In genomic region chr14:54426003-54426688, GRCm38 (mm10) we compare ENCODE assay signal across 8 mouse cellular contexts. TPM values are rescaled to one million over a fixed set of nuclear protein-coding genes. Genes with fewer than 3 reads are reported as not detected.
A peak's percentile ranks its signal among the peaks of the same experiment; 100 is the strongest.
DNase-seq lines count a peak whose midpoint lies in the region; ATAC-seq and TF ChIP-seq lines count a peak whose summit lies in the region.

No protein-coding gene starts in this region.

- peak overlapping the region; percentile 80 for H3K27ac ChIP-seq in liver, adult 2 months (replicated peaks; ENCODE audit: insufficient read depth, low read depth, low read length)
- peak overlapping the region; percentile 90 for H3K27ac ChIP-seq in embryonic facial prominence, embryonic 12.5 days
- peak overlapping the region; percentile 71 for H3K27ac ChIP-seq in intestine, embryonic 16.5 days (ENCODE audit: low read length)
- peak overlapping the region; percentile 93 for H3K27ac ChIP-seq in neural tube, embryonic 13.5 days (replicated peaks)

- no peaks in the 10 kb centered on the region for H3K27me3 ChIP-seq in liver, adult 2 months (ENCODE audit: control insufficient read depth, insufficient read depth, low read length)
- H3K27me3 ChIP-seq in embryonic facial prominence, embryonic 12.5 days: no peaks in the 10 kb centered on the region
- H3K27me3 ChIP-seq in intestine, embryonic 16.5 days (replicated peaks; ENCODE audit: control insufficient read depth, insufficient read depth, low read length): no peaks in the 10 kb centered on the region
- peaks cover 3% of the 10 kb centered on the region for H3K27me3 ChIP-seq in neural tube, embryonic 13.5 days

- peaks cover 5% of the 10 kb centered on the region; the same call in 1 of the 2 replicates for H3K79me2 ChIP-seq in liver, adult 2 months (ENCODE audit: control insufficient read depth, insufficient read depth, low read length)

- no peaks in the 10 kb centered on the region; the same call in 1 of the 2 replicates for H3K36me3 ChIP-seq in liver, adult 2 months (ENCODE audit: control insufficient read depth, insufficient read depth, low read length)
- H3K36me3 ChIP-seq in embryonic facial prominence, embryonic 12.5 days: peaks cover 9% of the 10 kb centered on the region; the same call in 1 of the 2 replicates
- H3K36me3 ChIP-seq in intestine, embryonic 16.5 days (ENCODE audit: control insufficient read depth, insufficient read depth, low read length): no peaks in the 10 kb centered on the region; the same call in 1 of the 2 replicates
- peaks cover 11% of the 10 kb centered on the region; the same call in 1 of the 2 replicates for H3K36me3 ChIP-seq in neural tube, embryonic 13.5 days

- ATAC-seq in embryonic facial prominence, embryonic 12.5 days (ENCODE audit: insufficient number of reproducible peaks, insufficient read depth, low FRiP score, low TSS enrichment): no peak
- ATAC-seq in intestine, embryonic 16.5 days: no peak
- peak; percentile 38 for ATAC-seq in neural tube, embryonic 13.5 days (ENCODE audit: low read depth)

- TF ChIP-seq CTCF in liver, adult 2 months (IDR thresholded peaks at IDR 0.05; ENCODE audit: low read depth, low read length): no peak

- H3K4me2 ChIP-seq in embryonic facial prominence, embryonic 12.5 days (replicated peaks): peak overlapping the region; percentile 63
- H3K4me2 ChIP-seq in intestine, embryonic 16.5 days (ENCODE audit: low read depth, low read length): peak overlapping the region; percentile 60
- peak overlapping the region; percentile 68 for H3K4me2 ChIP-seq in neural tube, embryonic 13.5 days

- H3K4me3 ChIP-seq in liver, adult 2 months (ENCODE audit: insufficient read depth, low read depth, low read length): peak overlapping the region; percentile 95
- H3K4me3 ChIP-seq in embryonic facial prominence, embryonic 12.5 days: peak overlapping the region; percentile 82
- H3K4me3 ChIP-seq in intestine, embryonic 16.5 days (ENCODE audit: low read length): peak overlapping the region; percentile 69
- peak overlapping the region; percentile 58 for H3K4me3 ChIP-seq in neural tube, embryonic 13.5 days

- no peak for DNase-seq in liver, adult 2 months (ENCODE audit: extremely low read depth, low read depth, low spot score)
- DNase-seq in liver (no peak), adipocyte (ENCODE audit: low spot score) (no peak)
- no peak for DNase-seq in thymus, postnatal 0 days (ENCODE audit: low spot score)
- DNase-seq in kidney, adult 9 months: no peak

- no peak for TF ChIP-seq POLR2A in liver, adult 2 months (IDR thresholded peaks at IDR 0.05; ENCODE audit: extremely low read depth, insufficient read depth, low read length)

- H3K4me1 ChIP-seq in liver, adult 2 months (ENCODE audit: control insufficient read depth, insufficient read depth, low read length): peaks cover 18% of the 10 kb centered on the region
- H3K4me1 ChIP-seq in embryonic facial prominence, embryonic 12.5 days: peaks cover 24% of the 10 kb centered on the region
- H3K4me1 ChIP-seq in intestine, embryonic 16.5 days (ENCODE audit: control insufficient read depth, insufficient read depth, low read length): peaks cover 22% of the 10 kb centered on the region
- H3K4me1 ChIP-seq in neural tube, embryonic 13.5 days (replicated peaks): peaks cover 48% of the 10 kb centered on the region

- H3K9ac ChIP-seq in liver, adult 2 months (ENCODE audit: low read depth, low read length): peak overlapping the region; percentile 67
- peak overlapping the region; percentile 83 for H3K9ac ChIP-seq in embryonic facial prominence, embryonic 12.5 days
- peak overlapping the region; percentile 77 for H3K9ac ChIP-seq in intestine, embryonic 16.5 days (ENCODE audit: low read depth, low read length)
- peak overlapping the region; percentile 79 for H3K9ac ChIP-seq in neural tube, embryonic 13.5 days

- 30% methylated on average over 14 of the region's 14 CpGs for WGBS in liver, adult 2 months
- 34% methylated on average over 14 of the region's 14 CpGs for WGBS in embryonic facial prominence, embryonic 12.5 days
- WGBS in intestine, embryonic 16.5 days: 32% methylated on average over 14 of the region's 14 CpGs
- 35% methylated on average over 14 of the region's 14 CpGs for WGBS in neural tube, embryonic 13.5 days

- no peaks in the 10 kb centered on the region for H3K9me3 ChIP-seq in embryonic facial prominence, embryonic 12.5 days
- no peaks in the 10 kb centered on the region for H3K9me3 ChIP-seq in intestine, embryonic 16.5 days (ENCODE audit: control insufficient read depth, low read length)
- H3K9me3 ChIP-seq in neural tube, embryonic 13.5 days: no peaks in the 10 kb centered on the region

RNA-seq across cellular contexts. Expression of gene Mrpl52, which starts 0.6 kb away (rescaled TPM):
- 77.8 and 85.8 TPM in 2 replicates for total RNA-seq in liver, adult 2 months (2014; rRNA removed)
- 876 and 1,262 TPM in 2 replicates for polyA plus RNA-seq in liver, adult 2 months (2012; rRNA removed)
- 253 and 263 TPM in 2 replicates for polyA plus RNA-seq in embryonic facial prominence, embryonic 12.5 days (2016; fragmentation: Nextera tagmentation; extraction: Ambion mirVana)
- polyA plus RNA-seq in intestine, embryonic 16.5 days (2015; fragmentation: Nextera tagmentation; extraction: Ambion mirVana): 249 and 267 TPM in 2 replicates
- 209 and 275 TPM in 2 replicates for polyA plus RNA-seq in neural tube, embryonic 13.5 days (2015; fragmentation: Nextera tagmentation; extraction: Ambion mirVana)
- polyA plus RNA-seq in thymus, postnatal 0 days (2015; fragmentation: Nextera tagmentation; extraction: Ambion mirVana): 297 and 318 TPM in 2 replicates

RNA-seq across cellular contexts. Expression of gene Mmp14, which starts 5.3 kb away (rescaled TPM):
- 9.0 and 12.4 TPM in 2 replicates for total RNA-seq in liver, adult 2 months (2014; rRNA removed)
- polyA plus RNA-seq in liver, adult 2 months (2012; rRNA removed): 44.0 and 52.6 TPM in 2 replicates
- polyA plus RNA-seq in embryonic facial prominence, embryonic 12.5 days (2016; fragmentation: Nextera tagmentation; extraction: Ambion mirVana): 182 and 194 TPM in 2 replicates
- polyA plus RNA-seq in intestine, embryonic 16.5 days (2015; fragmentation: Nextera tagmentation; extraction: Ambion mirVana): 89.7 and 90.7 TPM in 2 replicates
- 52.7 and 65.4 TPM in 2 replicates for polyA plus RNA-seq in neural tube, embryonic 13.5 days (2015; fragmentation: Nextera tagmentation; extraction: Ambion mirVana)
- 35.6 and 36.1 TPM in 2 replicates for polyA plus RNA-seq in thymus, postnatal 0 days (2015; fragmentation: Nextera tagmentation; extraction: Ambion mirVana)

RNA-seq across cellular contexts. Expression of gene Slc7a7, which starts 8.6 kb away (rescaled TPM):
- total RNA-seq in liver, adult 2 months (2014; rRNA removed): 2.2 and 2.3 TPM in 2 replicates
- polyA plus RNA-seq in liver, adult 2 months (2012; rRNA removed): 2.6 and 4.1 TPM in 2 replicates
- polyA plus RNA-seq in embryonic facial prominence, embryonic 12.5 days (2016; fragmentation: Nextera tagmentation; extraction: Ambion mirVana): 4.8 and 5.2 TPM in 2 replicates
- 93.8 and 111 TPM in 2 replicates for polyA plus RNA-seq in intestine, embryonic 16.5 days (2015; fragmentation: Nextera tagmentation; extraction: Ambion mirVana)
- polyA plus RNA-seq in neural tube, embryonic 13.5 days (2015; fragmentation: Nextera tagmentation; extraction: Ambion mirVana): 6.7 and 7.9 TPM in 2 replicates
- 6.5 and 8.1 TPM in 2 replicates for polyA plus RNA-seq in thymus, postnatal 0 days (2015; fragmentation: Nextera tagmentation; extraction: Ambion mirVana)

RNA-seq across cellular contexts. Expression of gene Lrp10, which starts 37.8 kb away (rescaled TPM):
- 7.1 and 10.4 TPM in 2 replicates for total RNA-seq in liver, adult 2 months (2014; rRNA removed)
- 41.3 and 50.3 TPM in 2 replicates for polyA plus RNA-seq in liver, adult 2 months (2012; rRNA removed)
- polyA plus RNA-seq in embryonic facial prominence, embryonic 12.5 days (2016; fragmentation: Nextera tagmentation; extraction: Ambion mirVana): 33.1 and 34.6 TPM in 2 replicates
- 53.4 and 65.3 TPM in 2 replicates for polyA plus RNA-seq in intestine, embryonic 16.5 days (2015; fragmentation: Nextera tagmentation; extraction: Ambion mirVana)
- polyA plus RNA-seq in neural tube, embryonic 13.5 days (2015; fragmentation: Nextera tagmentation; extraction: Ambion mirVana): 30.1 and 32.7 TPM in 2 replicates
- 88.3 and 93.7 TPM in 2 replicates for polyA plus RNA-seq in thymus, postnatal 0 days (2015; fragmentation: Nextera tagmentation; extraction: Ambion mirVana)

RNA-seq across cellular contexts. Expression of gene Rem2, which starts 49.8 kb away (rescaled TPM):
- total RNA-seq in liver, adult 2 months (2014; rRNA removed): not detected in 2 replicates
- polyA plus RNA-seq in liver, adult 2 months (2012; rRNA removed): 0.10 TPM in 1 of 2 replicates, not detected in the other
- polyA plus RNA-seq in embryonic facial prominence, embryonic 12.5 days (2016; fragmentation: Nextera tagmentation; extraction: Ambion mirVana): 5.5 and 6.9 TPM in 2 replicates
- 1.2 and 1.6 TPM in 2 replicates for polyA plus RNA-seq in intestine, embryonic 16.5 days (2015; fragmentation: Nextera tagmentation; extraction: Ambion mirVana)
- 47.8 and 51.3 TPM in 2 replicates for polyA plus RNA-seq in neural tube, embryonic 13.5 days (2015; fragmentation: Nextera tagmentation; extraction: Ambion mirVana)
- polyA plus RNA-seq in thymus, postnatal 0 days (2015; fragmentation: Nextera tagmentation; extraction: Ambion mirVana): 1.1 and 2.1 TPM in 2 replicates

Comparison
In these comparisons a context has a peak if more than half of its experiments do, and no peak if none do; other contexts are left out.
1. RNA of gene Slc7a7, which starts 8.6 kb away (polyA plus RNA-seq): 93.8 to 111 TPM in intestine, embryonic 16.5 days; 6.7 to 7.9 TPM in neural tube, embryonic 13.5 days, 6.5 to 8.1 TPM in thymus, postnatal 0 days, 4.8 to 5.2 TPM in embryonic facial prominence, embryonic 12.5 days and 2.6 to 4.1 TPM in liver, adult 2 months; every median in the first group is over 10 times any median in the second.
2. Peak in every context shown above with its lines, with median percentiles within 50 percentile points of each other: H3K27ac ChIP-seq, H3K4me3 ChIP-seq, H3K9ac ChIP-seq and H3K4me2 ChIP-seq.